Mouse (Mus musculus) stomach, postnatal 0 days (tissue): ENCODE measurements around the gene Csrp1. TPM values are rescaled to one million over a fixed set of nuclear protein-coding genes. Genes with fewer than 3 reads are reported as not detected.

ENCODE experiments used
- ATAC-seq: fragments of 200-750 bp; cut with Nextera tagmentation; 2 replicates; pipeline ENCODE4 v1.8.0; 2017; ENCODE audit not compliant: low FRiP score, low TSS enrichment
- DNase-seq: peaks from one replicate; pipeline ENCODE4 v3.0.0-alpha.2; 2016; ENCODE audit warnings: low spot score
- H3K27ac ChIP-seq: fragments of 300-500 bp; sonication (generic); replicated peaks from 2 replicates; pipeline ENCODE4 v1.5.1; 2014; ENCODE audit warnings: mild to moderate bottlenecking, control low read depth
- H3K27me3 ChIP-seq: fragments of 300-500 bp; sonication (generic); 2 replicates; pipeline ENCODE4 v1.6.1; 2014; ENCODE audit warnings: low read length; ENCODE audit not compliant: control insufficient read depth, insufficient read depth
- H3K36me3 ChIP-seq: fragments of 300-500 bp; sonication (generic); 2 replicates; pipeline ENCODE4 v1.6.1; 2014; ENCODE audit warnings: low read length, mixed read lengths; ENCODE audit not compliant: control insufficient read depth, insufficient read depth
- H3K4me1 ChIP-seq: fragments of 300-500 bp; sonication (generic); replicated peaks from 2 replicates; pipeline ENCODE4 v1.6.1; 2014; ENCODE audit warnings: antibody characterized with exemption; ENCODE audit not compliant: control insufficient read depth, insufficient read depth
- H3K4me2 ChIP-seq: fragments of 300-500 bp; sonication (generic); replicated peaks from 2 replicates; pipeline ENCODE4 v1.6.1; 2014; ENCODE audit warnings: low read depth, mild to moderate bottlenecking, control low read depth, moderate library complexity
- H3K4me3 ChIP-seq: fragments of 300-500 bp; sonication (generic); 2 replicates; pipeline ENCODE4 v1.5.1; 2014; ENCODE audit warnings: low read depth, low read length, control low read depth
- H3K9ac ChIP-seq: fragments of 300-500 bp; sonication (generic); 2 replicates; pipeline ENCODE4 v1.6.1; 2014; ENCODE audit warnings: mild to moderate bottlenecking, low read length, control low read depth, mixed read lengths
- H3K9me3 ChIP-seq: fragments of 300-500 bp; sonication (generic); 2 replicates; pipeline ENCODE4 v1.6.1; 2016; ENCODE audit warnings: low read length; ENCODE audit not compliant: control insufficient read depth
- CTCF ChIP-seq: IDR thresholded peaks from 2 replicates; pipeline ENCODE4 v1.5.1; 2016; ENCODE audit warnings: antibody characterized with exemption, low read depth, mild to moderate bottlenecking, moderate library complexity
- EP300 ChIP-seq: optimal IDR thresholded peaks from 2 replicates; pipeline ENCODE3; 2016; ENCODE audit warnings: antibody characterized with exemption
- WGBS: fragments of 180-500 bp; shearing (Covaris S2); extraction: QIAGEN DNeasy Blood & Tissue Kit; methylation state at CpG from one replicate; pipeline ENCODE4 v1.1.7; 2014; 5-methylcytosine and 5-hydroxymethylcytosine counted together
- polyA plus RNA-seq: library from polyadenylated mRNA; unstranded; fragments of >200 nt; fragmentation: Nextera tagmentation; extraction: Ambion mirVana; gene quantifications from 2 replicates; pipeline ENCODE4 v1.2.1, GENCODE M21; 2015

Gene Csrp1
- polyA plus RNA-seq, 1 experiment from 2014 or later = 496 TPM

DNA sequence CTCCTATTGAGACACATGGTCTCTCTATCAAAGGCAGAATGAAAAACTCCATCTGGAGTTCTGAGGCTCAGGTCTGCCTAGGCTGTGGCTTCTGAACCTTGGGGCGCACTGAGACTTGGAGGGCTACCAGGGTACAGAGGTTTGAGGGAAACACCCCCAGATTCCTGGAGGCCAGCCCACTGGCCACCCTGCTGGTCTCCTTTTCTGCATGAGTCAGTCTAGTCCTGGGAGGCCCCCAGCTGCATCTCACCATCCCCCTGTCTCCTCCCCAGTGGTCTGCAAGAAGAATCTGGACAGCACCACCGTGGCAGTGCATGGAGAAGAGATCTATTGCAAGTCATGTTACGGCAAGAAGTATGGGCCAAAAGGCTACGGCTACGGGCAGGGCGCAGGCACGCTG lies 25.1 kb downstream of the Csrp1 start:
- H3K36me3 ChIP-seq = peaks cover 29% of the 10 kb centered on the region
- H3K27ac ChIP-seq = peak overlapping the region; percentile 45; the same call in 1 of the 2 replicates
- H3K4me3 ChIP-seq = no peak overlapping the region

DNA sequence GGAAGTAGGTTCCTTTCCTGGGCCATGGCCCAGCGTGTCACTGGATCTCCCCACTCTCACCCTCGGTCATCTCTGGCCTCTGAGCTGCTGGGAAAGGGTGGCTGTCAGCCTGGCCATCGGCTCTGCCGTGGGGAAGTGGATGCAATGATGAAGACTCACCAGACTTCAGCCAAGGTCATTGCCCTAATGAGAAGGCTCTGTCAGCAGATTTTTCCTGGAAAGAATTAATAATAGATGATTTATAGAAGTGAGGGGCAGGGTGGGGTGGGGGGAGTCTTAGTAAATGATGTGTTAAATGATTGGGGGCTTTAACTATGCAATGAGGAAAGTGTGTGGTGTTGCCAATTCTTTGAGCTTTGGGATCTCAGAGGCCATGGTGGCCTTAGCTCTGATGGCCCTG lies 26.4 kb downstream of the Csrp1 start:
- peaks cover 6% of the 10 kb centered on the region; the same call in 1 of the 2 replicates for H3K4me1 ChIP-seq
- no peaks in the 10 kb centered on the region for H3K9me3 ChIP-seq
- no peaks in the 10 kb centered on the region for H3K27me3 ChIP-seq
- DNase-seq (no peak), ATAC-seq (no peak)
- H3K36me3 ChIP-seq = peaks cover 40% of the 10 kb centered on the region
- H3K27ac ChIP-seq = no peak overlapping the region
- no peak overlapping the region for H3K9ac ChIP-seq
- no peak overlapping the region for H3K4me3 ChIP-seq
- 71% methylated on average over 4 of the region's 4 CpGs for WGBS
- no peak for TF ChIP-seq EP300
- TF ChIP-seq CTCF = no peak
- no peak overlapping the region for H3K4me2 ChIP-seq

More for the DNA sequence above, 25.1 kb downstream of the Csrp1 start:
- 73% methylated on average over 7 of the region's 7 CpGs for WGBS
- Histone ChIP-seq H3K4me2 (no peak overlapping the region), H3K4me1 (peaks cover 6% of the 10 kb centered on the region; the same call in 1 of the 2 replicates), H3K9ac (no peak overlapping the region), H3K9me3 (no peaks in the 10 kb centered on the region), H3K27me3 (no peaks in the 10 kb centered on the region)
- ATAC-seq (no peak), DNase-seq (no peak)
- TF ChIP-seq CTCF = no peak
- no peak for TF ChIP-seq EP300

DNA sequence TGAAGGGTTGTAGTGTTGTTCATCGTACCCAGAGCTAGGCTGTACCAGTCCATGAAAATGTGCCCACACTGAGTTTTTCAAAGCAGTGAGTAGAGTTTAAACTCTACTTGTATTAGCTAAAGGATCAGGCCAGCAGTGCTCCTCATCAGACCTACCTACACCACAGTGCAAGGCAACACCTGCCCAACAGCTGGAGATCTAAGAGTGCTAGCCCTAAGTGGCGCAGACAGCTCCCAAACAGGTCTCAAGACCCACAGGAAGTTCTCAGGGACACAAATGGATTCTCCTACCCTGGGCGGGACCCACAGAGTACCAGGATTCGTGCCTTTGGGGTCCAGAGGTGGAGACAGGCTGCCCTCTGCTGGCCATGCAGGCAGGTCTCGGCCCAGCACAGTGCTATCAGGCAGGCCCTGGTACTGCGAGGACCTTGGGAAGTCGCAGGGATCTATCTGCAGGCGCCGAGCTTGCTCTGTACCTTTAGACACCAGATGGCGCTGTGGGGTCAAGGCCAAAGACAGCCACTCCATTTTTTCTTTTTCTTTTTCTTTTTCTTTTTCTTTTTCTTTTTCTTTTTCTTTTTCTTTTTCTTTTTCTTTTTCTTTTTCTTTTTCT lies 33.0 kb downstream of the Csrp1 start:
- peaks cover 35% of the 10 kb centered on the region for H3K36me3 ChIP-seq
- 10% methylated on average over 10 of the region's 10 CpGs for WGBS
- no peak overlapping the region for H3K4me2 ChIP-seq
- no peaks in the 10 kb centered on the region for H3K9me3 ChIP-seq
- TF ChIP-seq EP300 (no peak), CTCF (peak; percentile 97)
- H3K27ac ChIP-seq = no peak overlapping the region
- no peak overlapping the region for H3K9ac ChIP-seq
- ATAC-seq (peak; percentile 97), DNase-seq (peak; percentile 95)
- H3K4me1 ChIP-seq = no peaks in the 10 kb centered on the region
- no peaks in the 10 kb centered on the region for H3K27me3 ChIP-seq
- no peak overlapping the region for H3K4me3 ChIP-seq

DNA sequence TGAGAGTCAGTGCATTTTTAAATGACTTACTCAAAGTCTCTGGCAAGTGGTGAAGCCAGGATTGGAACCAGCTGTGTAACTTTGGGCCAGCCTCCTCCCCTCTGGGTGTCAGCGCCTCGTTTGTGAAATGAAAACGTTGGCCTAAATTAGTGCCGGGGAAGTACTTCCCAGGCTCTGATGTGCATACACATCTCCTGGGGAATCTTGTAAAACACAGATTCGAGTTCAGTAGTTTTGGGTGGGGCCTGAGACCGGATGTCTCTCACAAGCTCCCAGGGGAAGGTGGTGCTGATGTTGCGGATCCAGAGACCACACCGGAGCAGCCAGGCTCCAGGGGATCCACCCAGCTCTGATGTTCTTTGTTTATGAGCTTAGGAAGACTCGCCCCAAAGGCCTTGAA lies 35.4 kb downstream of the Csrp1 start:
- ATAC-seq = no peak; the same call in 1 of the 2 replicates
- no peaks in the 10 kb centered on the region for H3K9me3 ChIP-seq
- peaks cover 16% of the 10 kb centered on the region for H3K36me3 ChIP-seq
- H3K27ac ChIP-seq = peak overlapping the region; percentile 67
- H3K27me3 ChIP-seq = no peaks in the 10 kb centered on the region
- no peak for DNase-seq
- TF ChIP-seq CTCF = no peak
- no peak for TF ChIP-seq EP300
- no peak overlapping the region; the same call in 1 of the 2 replicates for H3K9ac ChIP-seq
- 35% methylated on average over 9 of the region's 9 CpGs for WGBS
- no peak overlapping the region for H3K4me3 ChIP-seq
- H3K4me1 ChIP-seq = no peaks in the 10 kb centered on the region
- no peak overlapping the region for H3K4me2 ChIP-seq

DNA sequence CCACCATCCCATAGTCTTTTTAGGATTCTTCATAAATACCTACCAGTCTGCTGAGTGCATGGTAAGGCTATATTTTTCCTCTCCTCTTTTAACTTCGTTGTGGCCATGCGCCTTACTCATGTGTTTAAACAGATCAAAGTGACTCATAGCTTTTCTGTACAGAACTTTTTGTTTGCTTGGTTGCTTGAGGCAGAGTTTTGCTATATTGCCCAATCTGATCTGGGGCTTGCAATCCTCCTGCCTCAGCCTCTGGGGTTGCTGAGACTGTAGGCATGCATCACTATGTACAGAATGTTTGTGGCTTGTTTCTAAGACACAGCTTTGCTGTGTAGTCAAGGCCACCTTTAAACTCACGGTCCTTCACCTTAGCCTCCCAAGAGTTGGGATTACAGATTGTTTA lies 36.1 kb downstream of the Csrp1 start:
- TF ChIP-seq CTCF (no peak), EP300 (no peak)
- WGBS = 54% methylated on average over 3 of the region's 3 CpGs
- DNase-seq (no peak), ATAC-seq (no peak)
- Histone ChIP-seq H3K27me3 (no peaks in the 10 kb centered on the region), H3K4me1 (no peaks in the 10 kb centered on the region), H3K9ac (no peak overlapping the region), H3K36me3 (peaks cover 10% of the 10 kb centered on the region), H3K9me3 (no peaks in the 10 kb centered on the region), H3K4me3 (no peak overlapping the region), H3K4me2 (no peak overlapping the region), H3K27ac (peak overlapping the region; percentile 67)

DNA sequence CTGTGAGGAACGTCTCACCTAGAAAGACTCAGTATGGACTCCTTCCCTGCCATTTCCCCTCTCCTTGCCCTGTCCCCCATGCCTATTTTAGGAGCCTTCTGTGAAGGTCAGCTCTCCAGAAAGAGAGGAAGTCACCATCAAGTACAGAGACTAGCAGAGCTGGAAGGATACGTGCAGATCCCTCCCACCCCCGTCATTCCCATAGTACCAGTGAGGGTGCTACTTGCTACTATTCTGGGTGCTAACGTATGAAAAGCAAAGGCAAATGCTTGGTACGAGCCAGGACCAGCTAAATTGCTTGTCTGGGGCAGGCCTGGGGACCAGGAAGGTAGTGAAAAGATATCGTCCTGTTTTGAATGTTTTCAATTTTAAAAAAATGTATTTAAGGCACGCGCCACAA lies 37.4 kb downstream of the Csrp1 start:
- Histone ChIP-seq H3K4me3 (no peak overlapping the region), H3K4me2 (no peak overlapping the region), H3K36me3 (peaks cover under 1% of the 10 kb centered on the region; the same call in 1 of the 2 replicates), H3K27ac (no peak overlapping the region), H3K9me3 (no peaks in the 10 kb centered on the region), H3K27me3 (no peaks in the 10 kb centered on the region), H3K4me1 (no peaks in the 10 kb centered on the region), H3K9ac (no peak overlapping the region)
- WGBS = 73% methylated on average over 8 of the region's 8 CpGs
- DNase-seq = no peak
- TF ChIP-seq CTCF (no peak), EP300 (no peak)
- no peak for ATAC-seq
